ENCODE assay signal across 16 mouse cellular contexts in genomic region chr11:34227180-34227579, GRCm38 (mm10). TPM values are rescaled to one million over a fixed set of nuclear protein-coding genes. Genes with fewer than 3 reads are reported as not detected.
A peak's percentile ranks its signal among the peaks of the same experiment; 100 is the strongest.
DNase-seq lines count a peak whose midpoint lies in the region; ATAC-seq and TF ChIP-seq lines count a peak whose summit lies in the region.
"Had no signal": no experiment of that assay in that cellular context is flagged by ENCODE, and none has a peak within 500 bp of the region (broad histone marks: within the 10 kb centered on the region; RNA-seq: fewer than 3 reads in every experiment).

No protein-coding gene starts in this region.

- H3K9me3 ChIP-seq in intestine, postnatal 0 days (ENCODE audit: control insufficient read depth) = no peaks in the 10 kb centered on the region
- H3K9me3 ChIP-seq in intestine, embryonic 16.5 days (ENCODE audit: control insufficient read depth, low read length) = no peaks in the 10 kb centered on the region
- no peaks in the 10 kb centered on the region for H3K9me3 ChIP-seq in E14TG2a.4 (ENCODE audit: low read length)
- H3K9me3 ChIP-seq: embryonic facial prominence, embryonic 15.5 days; forebrain, embryonic 15.5 days had no signal

- no peak overlapping the region for H3K27ac ChIP-seq in intestine, postnatal 0 days (ENCODE audit: low read depth, low read length)
- no peak overlapping the region for H3K27ac ChIP-seq in intestine, embryonic 16.5 days (ENCODE audit: low read length)
- H3K27ac ChIP-seq: embryonic facial prominence, embryonic 15.5 days; forebrain, embryonic 15.5 days had no signal

- H3K4me2 ChIP-seq in intestine, postnatal 0 days (replicated peaks; ENCODE audit: low read depth) = no peak overlapping the region
- no peak overlapping the region for H3K4me2 ChIP-seq in intestine, embryonic 16.5 days (ENCODE audit: low read depth, low read length)
- H3K4me2 ChIP-seq: embryonic facial prominence, embryonic 15.5 days; forebrain, embryonic 15.5 days; liver, embryonic 11.5 days had no signal

- WGBS in intestine, postnatal 0 days = 47% methylated on average over 1 of the region's 1 CpGs
- WGBS in intestine, embryonic 16.5 days = 32% methylated on average over 1 of the region's 1 CpGs

- no peaks in the 10 kb centered on the region for H3K4me1 ChIP-seq in intestine, postnatal 0 days (replicated peaks; ENCODE audit: control insufficient read depth, insufficient read depth, low read length)
- no peaks in the 10 kb centered on the region for H3K4me1 ChIP-seq in intestine, embryonic 16.5 days (ENCODE audit: control insufficient read depth, insufficient read depth, low read length)
- peaks cover 31% of the 10 kb centered on the region for H3K4me1 ChIP-seq in E14TG2a.4 (replicated peaks; ENCODE audit: low read depth, low read length)
- H3K4me1 ChIP-seq: embryonic facial prominence, embryonic 15.5 days; forebrain, embryonic 15.5 days had no signal

- TF ChIP-seq CTCF in intestine, postnatal 0 days (IDR thresholded peaks at IDR 0.05; ENCODE audit: low read depth) = peak; percentile 52
- TF ChIP-seq CTCF in E14TG2a.4 (conservative IDR thresholded peaks at IDR 0.05; ENCODE audit: low read length) = peak; percentile 90

- H3K9ac ChIP-seq in intestine, postnatal 0 days (ENCODE audit: low read depth, low read length) = no peak overlapping the region
- no peak overlapping the region for H3K9ac ChIP-seq in intestine, embryonic 16.5 days (ENCODE audit: low read depth, low read length)
- H3K9ac ChIP-seq: embryonic facial prominence, embryonic 15.5 days; forebrain, embryonic 15.5 days had no signal

- ATAC-seq in intestine, postnatal 0 days = no peak
- no peak for ATAC-seq in intestine, embryonic 16.5 days
- ATAC-seq: forebrain, embryonic 15.5 days; hindbrain, embryonic 16.5 days had no signal

- no peaks in the 10 kb centered on the region for H3K27me3 ChIP-seq in intestine, postnatal 0 days (replicated peaks; ENCODE audit: control insufficient read depth, insufficient read depth, low read length)
- no peaks in the 10 kb centered on the region for H3K27me3 ChIP-seq in intestine, embryonic 16.5 days (replicated peaks; ENCODE audit: control insufficient read depth, insufficient read depth, low read length)
- H3K27me3 ChIP-seq in E14TG2a.4 (ENCODE audit: insufficient read depth, low read length) = 0 out of 2 replicates have a peak, but pooled peaks cover 5% of the 10 kb centered on the region
- H3K27me3 ChIP-seq: embryonic facial prominence, embryonic 15.5 days; forebrain, embryonic 15.5 days had no signal

- H3K4me3 ChIP-seq in intestine, postnatal 0 days (ENCODE audit: low read depth, low read length) = no peak overlapping the region
- no peak overlapping the region for H3K4me3 ChIP-seq in intestine, embryonic 16.5 days (ENCODE audit: low read length)
- no peak overlapping the region for H3K4me3 ChIP-seq in E14TG2a.4 (replicated peaks; ENCODE audit: low read length)
- H3K4me3 ChIP-seq: embryonic facial prominence, embryonic 15.5 days; forebrain, embryonic 15.5 days had no signal

- DNase-seq in 416B (ENCODE audit: low read depth) = peak; percentile 39
- DNase-seq in embryo, embryonic 10.5 days (ENCODE audit: low spot score) = peak; percentile 15
- DNase-seq in frontal cortex, postnatal 14 days (ENCODE audit: low spot score in 2 of 2) = no peak
- no peak for DNase-seq in layer of hippocampus, adult 11-12 months (ENCODE audit: low spot score)
- no peak for DNase-seq in lung, adult 18-20 months
- DNase-seq: cerebellum, adult 9-11 months; kidney, postnatal 4 days had no signal

- no peaks in the 10 kb centered on the region for H3K36me3 ChIP-seq in intestine, postnatal 0 days (ENCODE audit: control insufficient read depth, insufficient read depth)
- H3K36me3 ChIP-seq in intestine, embryonic 16.5 days (ENCODE audit: control insufficient read depth, insufficient read depth, low read length) = no peaks in the 10 kb centered on the region
- H3K36me3 ChIP-seq in E14TG2a.4 (ENCODE audit: insufficient read depth, low read length) = no peaks in the 10 kb centered on the region
- H3K36me3 ChIP-seq: embryonic facial prominence, embryonic 15.5 days; forebrain, embryonic 15.5 days; G1E had no signal

RNA-seq across cellular contexts. Expression of gene Foxi1, which starts 19.3 kb away (rescaled TPM):
- polyA plus RNA-seq in intestine, postnatal 0 days (2015; fragmentation: Nextera tagmentation; extraction: Ambion mirVana) = not detected in 2 replicates
- not detected in 2 replicates for polyA plus RNA-seq in intestine, embryonic 16.5 days (2015; fragmentation: Nextera tagmentation; extraction: Ambion mirVana)
- polyA plus RNA-seq: forebrain, embryonic 15.5 days; G1E; hindbrain, embryonic 16.5 days; liver, embryonic 11.5 days; stomach, embryonic 16.5 days had no signal

Comparison
In these comparisons a context has a peak if more than half of its experiments do, and no peak if none do; other contexts are left out.
1. DNase-seq: peak in 416B (single experiment) and embryo, embryonic 10.5 days (single experiment); none in frontal cortex, postnatal 14 days (0 of 2), layer of hippocampus, adult 11-12 months (single experiment) and lung, adult 18-20 months (0 of 2).